Mouse (Mus musculus): Measurements from ENCODE around the gene Fam229b.

DNA sequence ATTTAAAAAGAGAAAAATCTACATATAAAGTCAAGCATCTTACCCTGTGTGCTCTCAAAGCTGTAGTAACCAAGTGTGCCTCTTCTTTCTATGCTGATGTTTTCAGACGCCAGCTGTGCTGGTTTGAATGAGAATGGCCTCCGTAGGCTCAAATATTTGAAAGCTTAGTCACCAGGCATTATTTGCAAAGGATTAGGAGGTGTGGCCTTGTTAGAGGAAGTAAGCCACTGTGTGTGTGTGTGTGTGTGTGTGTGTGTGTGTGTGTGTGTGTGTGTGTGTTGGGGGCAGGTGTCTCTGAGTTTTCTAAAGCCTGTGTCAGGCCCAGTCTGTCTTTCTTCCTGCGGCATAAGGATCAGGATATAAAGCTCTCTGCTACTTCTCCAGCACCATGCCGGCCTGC is 26.8 kb downstream of the Fam229b start:
- TF ChIP-seq CTCF (IDR thresholded peaks at IDR 0.05; ENCODE audit: borderline replicate concordance, extremely low read depth, insufficient read depth, insufficient read length) (no peak), POLR2A (IDR thresholded peaks at IDR 0.05; ENCODE audit: borderline replicate concordance, extremely low read depth, insufficient read depth, insufficient read length, poor library complexity, severe bottlenecking) (no peak)

Data from brain, embryonic 14.5 days (tissue).